Mouse (Mus musculus) lung, postnatal 0 days (tissue): ENCODE data around the gene Rcan2.

Source experiments
- CTCF ChIP-seq: IDR thresholded peaks from 2 replicates; pipeline ENCODE4 v1.5.1; 2016; ENCODE audit warnings: antibody characterized with exemption, mild to moderate bottlenecking
- EP300 ChIP-seq: IDR thresholded peaks from 2 replicates; pipeline ENCODE4 v1.6.1; 2016; ENCODE audit warnings: antibody characterized with exemption, mild to moderate bottlenecking, control low read depth

- no peak for TF ChIP-seq CTCF
- TF ChIP-seq EP300, result no peak
Measured at GRCm38 (mm10) chr17:44025011-44025410, 223.9 kb downstream of the Rcan2 start.
